Mouse (Mus musculus) neural tube, embryonic 10.5 days (tissue): ENCODE measurements at regions not wholly inside any gene's neighbourhood (a gene's known extent, or its start where the extent isn't known, plus 50 kb on each side); places are given as distances from the start of the nearest gene placed in this dataset.
"Not testable (repeated sequence)": the region's sequence is repeated elsewhere in the genome, so short reads cannot be mapped to it uniquely, and the experiment has no call there.

ENCODE experiments used
- DNase-seq: peaks from one replicate; pipeline ENCODE4 v3.0.0-alpha.2; 2017; ENCODE audit warnings: low spot score; ENCODE audit errors: extremely low spot score

DNA sequence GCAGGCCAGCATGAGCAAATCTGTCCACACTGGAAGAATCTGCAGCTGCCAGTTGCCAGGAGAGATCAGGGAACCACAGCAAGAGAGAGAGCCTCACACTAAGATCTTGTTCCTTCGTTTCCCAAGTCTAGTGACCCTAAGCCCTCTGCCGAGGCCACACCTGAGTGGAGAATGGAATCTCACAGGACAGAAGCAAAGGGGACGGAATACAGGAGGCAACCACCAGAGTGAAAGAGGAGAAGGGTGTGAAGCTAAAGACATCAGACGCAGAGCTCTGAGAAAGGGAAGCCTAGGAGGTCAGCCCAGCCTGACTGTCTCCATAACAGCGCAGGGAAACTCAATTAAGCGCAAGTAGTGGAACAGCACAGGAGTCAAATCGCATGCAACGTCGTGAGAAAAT lies 75.0 kb downstream of the Suds3 start:
- no peak for DNase-seq

DNA sequence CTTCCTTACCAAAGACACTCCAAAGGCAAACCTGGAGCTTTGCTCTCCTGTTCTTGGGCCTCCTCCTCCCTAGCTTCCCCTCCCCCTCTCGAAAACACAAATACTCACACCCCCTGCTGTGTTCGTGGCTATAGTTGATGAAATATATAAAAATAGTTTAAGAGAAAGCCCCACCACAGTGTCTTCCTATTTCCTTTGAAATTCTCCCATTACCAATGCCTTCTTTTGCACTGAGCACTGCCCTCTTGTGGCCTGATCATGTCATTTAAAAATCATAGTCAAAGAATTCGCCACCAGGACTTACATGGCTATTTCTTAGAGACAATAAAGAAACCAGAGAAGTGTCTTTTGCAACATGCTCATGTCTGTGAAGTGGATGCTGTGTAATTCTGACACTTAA lies 78.7 kb downstream of the Suds3 start:
- peak; percentile 30 for DNase-seq

DNA sequence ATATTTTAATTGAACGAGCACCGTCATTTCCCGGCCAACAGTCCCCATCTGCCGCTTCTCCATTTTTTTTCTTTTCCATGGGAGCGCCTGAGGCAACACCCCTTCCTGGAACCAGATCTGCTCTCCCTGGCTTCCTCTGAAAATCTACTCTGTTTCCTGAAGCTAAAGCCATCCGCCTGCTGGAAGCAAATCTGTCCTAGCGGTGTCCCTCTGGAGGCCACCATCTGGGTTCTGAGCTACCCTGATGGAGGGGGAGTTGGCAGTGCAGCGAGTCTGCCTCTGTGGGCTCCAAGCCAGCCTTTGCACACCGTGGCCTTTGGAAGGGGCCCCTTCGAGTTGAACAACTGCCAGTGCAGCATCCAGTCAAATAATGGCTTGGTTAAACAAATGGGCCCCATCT lies 83.8 kb downstream of the Suds3 start:
- no peak for DNase-seq

DNA sequence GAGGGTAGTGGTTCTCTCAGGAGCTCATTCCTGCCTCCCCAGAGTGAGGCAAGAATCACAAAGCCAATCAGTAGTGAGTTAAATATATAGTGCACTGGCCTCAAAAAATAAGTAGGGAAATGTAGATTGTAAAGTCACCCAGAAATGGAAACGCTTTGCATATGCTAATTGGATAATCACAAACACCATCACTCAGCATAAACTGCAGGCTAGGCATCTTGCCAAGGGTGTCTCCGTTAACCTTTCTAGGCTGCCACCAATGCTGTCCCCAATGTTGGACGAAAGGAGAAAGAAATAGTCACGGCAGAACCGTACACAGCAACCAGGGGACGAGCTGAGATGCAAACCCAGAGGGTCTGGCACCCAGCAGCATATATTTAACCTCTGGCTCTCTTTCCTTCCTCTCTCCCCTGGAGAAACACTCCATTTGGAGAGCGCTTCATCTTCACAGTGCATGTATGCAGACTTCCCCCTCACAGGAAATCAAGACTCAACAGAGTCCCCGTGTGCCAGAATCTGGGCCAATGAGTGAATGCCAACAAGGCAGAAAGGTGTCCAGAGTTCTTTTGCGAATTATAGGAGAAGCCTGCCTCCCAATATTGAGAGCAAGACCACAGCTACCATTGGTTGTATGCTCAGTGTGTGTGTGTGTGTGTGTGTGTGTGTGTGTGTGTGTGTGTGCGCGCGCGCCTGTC lies 90.1 kb downstream of the Suds3 start:
- no peak for DNase-seq

DNA sequence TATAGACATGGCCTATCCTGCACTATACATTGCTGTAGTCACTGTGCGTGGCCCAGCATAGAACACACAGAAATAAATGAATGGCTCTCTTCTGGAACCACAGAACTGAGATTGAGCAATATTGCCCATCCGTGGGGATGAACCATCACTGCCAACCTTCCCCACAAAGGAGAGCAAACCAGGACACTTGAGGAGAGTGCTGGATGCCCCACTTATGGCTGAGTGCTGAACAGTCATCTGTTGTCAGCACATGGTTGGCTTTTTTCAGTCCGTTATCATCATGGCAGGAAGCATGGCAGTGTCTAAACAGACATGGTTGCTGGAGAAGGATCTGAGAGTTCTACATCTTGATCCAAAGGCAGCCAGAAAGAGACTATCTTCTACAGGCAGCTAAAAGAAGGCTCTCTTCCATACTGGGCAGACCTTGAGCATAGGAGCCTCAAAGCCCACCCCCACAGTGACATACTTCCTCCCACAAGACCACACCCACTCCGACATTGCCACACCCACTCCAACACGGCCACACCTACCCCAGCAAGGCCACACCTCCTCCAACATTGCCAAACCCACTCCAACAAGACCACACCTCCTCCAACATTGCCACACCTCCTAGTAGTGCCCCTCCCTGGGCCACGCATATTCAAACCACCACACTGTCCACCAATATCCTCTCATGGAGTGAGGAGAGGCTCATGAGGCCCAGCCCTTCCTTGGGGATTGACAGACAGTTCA lies 97.3 kb downstream of the Suds3 start:
- no peak for DNase-seq

DNA sequence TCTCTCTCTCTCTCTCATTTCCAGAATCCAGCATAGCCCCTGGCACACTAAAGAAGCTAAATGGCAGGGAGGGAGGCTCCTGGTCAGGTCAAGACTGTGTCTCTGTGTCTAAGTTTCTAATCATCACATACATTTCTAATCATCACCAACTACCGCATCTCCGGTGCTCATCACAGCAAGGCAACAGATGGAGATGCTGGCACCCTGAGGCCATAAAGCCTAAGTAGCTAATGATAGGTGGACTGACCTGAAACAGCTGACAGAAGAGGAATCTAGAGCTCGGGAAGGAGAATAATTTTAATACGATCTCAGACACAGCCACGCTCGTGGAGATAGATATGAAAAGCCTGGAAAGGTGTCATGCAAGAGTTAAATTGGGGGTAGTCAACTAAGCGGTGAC lies 104.8 kb downstream of the Suds3 start:
- no peak for DNase-seq

DNA sequence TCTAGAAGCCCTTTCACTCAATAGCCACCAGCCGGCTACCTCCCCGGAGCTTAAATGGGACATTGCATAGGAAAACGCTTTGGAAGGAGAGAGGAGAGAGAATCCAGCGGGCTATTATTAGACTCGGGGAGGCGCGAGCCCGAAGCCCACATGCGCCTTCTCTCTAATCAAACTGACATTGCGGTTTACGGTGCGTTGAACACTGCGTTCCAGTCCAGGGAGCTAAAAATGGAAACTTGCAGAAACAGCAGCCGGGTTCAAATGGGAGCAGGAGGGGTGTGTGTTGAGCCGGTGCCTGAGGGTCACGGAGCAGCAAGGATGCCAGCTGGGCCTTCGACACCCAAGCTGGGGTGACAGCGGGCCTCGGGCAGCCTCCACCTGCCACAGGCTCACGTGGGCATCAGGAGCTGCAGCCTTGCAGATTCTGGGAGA lies 115.1 kb downstream of the Suds3 start:
- no peak for DNase-seq

DNA sequence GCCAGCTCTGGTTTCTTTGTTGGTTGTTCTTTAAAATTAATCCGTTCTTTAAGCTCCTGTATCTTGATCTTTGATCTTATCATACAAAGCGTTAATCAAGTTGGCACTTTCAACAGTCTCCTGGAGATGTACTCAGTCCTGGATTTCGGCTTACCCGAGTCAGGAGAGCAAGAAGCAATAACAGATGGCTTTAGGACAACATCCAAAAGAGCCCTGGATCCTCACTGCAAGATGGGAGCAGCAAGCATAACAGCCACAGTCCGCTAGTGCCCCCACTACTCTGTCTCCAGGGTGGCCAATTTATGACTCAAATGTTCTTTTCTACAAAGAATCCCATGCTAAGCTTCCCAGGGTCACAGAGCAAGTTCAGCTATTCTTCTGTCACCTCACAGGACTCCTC lies 121.4 kb downstream of the Suds3 start:
- no peak for DNase-seq

DNA sequence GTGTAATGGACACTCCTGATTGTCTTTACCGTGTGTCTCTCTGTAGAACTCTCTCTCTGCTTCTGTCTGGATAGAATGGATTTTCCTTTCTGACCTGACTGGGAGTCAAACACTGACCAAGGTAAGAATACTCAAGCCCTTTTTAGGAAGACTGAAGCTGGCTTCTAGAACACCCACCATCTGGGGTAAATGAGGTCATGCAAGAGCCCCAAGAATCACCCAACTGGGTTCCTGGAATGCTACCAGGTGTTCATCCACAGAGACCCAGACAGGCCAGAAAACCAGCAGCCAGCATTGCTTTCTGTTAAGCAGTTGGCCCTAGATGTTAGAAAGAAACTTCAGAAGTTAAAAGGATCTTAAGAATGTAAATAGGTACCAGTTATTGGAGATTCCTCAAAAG lies 122.2 kb downstream of the Suds3 start:
- DNase-seq = no peak

DNA sequence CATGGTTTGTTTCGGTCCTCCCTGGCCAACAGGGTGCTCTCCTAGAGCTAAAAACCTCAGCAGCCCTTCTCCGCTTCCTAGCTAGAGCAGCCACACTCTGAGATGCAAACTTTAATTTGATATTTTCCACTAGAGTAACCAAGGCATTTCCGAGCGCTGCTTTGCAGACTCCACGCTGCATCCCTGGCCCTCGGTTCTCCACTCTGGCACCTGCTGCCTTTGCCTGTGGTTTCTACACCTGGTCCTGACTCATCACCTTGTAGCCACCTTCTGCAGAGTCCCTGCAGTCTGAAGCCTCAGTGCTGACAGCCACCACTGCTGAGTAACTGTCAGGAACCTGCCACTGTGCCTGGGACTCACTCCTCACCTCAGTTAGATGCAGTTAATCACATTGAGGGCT lies 124.5 kb downstream of the Suds3 start:
- no peak for DNase-seq

DNA sequence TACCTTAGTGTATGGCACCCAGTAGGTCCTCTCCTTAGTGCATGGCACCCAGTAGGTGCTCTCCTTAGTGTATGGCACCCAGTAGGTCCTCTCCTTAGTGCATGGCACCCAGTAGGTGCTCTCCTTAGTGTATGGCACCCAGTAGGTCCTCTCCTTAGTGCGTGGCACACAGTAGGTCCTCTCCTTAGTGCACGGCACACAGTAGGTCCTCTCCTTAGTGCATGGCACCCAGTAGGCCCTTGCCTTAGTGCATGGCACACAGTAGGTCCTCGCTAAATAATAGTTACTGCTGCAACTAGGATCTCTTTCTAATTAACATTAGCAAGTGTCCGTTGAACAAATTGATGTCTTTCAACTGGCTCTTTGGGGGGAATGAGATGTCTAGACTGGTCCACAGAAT lies 144.4 kb downstream of the Suds3 start:
- not testable (repeated sequence) for DNase-seq

DNA sequence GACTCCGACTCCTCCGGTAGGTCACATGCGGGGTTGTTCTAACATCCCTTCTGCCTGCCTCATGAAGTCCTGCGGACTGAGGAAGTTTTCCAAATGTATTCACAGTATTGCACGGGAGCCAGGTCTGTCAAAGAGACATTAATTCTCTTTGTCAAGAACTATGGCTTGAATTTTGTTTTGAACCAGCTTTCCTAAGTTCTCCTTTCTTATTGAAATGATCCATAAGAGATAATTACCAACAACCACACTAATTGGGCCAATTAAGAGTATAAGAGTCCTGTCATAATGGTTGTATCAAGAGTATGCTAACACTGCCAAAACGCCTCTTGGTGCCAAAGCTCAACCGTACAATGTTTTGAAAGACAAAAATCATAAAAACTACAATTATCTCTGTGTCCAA lies 151.7 kb downstream of the Suds3 start:
- no peak for DNase-seq

DNA sequence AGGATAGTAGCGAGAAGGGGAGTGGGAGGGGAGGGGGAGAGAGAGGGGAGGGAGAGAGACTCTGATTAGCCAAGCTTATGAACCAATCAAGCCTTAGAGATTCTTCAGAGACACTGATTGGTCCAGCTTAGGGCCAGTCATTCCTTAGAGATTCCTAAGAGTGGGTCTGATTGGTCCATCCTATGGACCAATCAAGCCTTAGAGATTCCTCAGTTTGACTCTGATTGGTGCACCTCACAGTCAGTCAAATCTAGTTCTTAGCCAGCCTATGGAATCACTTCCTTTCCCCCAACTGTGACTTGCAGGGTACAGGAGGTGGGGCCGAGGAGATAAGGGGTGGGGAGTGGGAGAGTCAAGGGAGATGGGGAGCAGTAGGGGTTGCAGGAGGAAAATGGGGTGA lies 152.8 kb downstream of the Suds3 start:
- DNase-seq = no peak

DNA sequence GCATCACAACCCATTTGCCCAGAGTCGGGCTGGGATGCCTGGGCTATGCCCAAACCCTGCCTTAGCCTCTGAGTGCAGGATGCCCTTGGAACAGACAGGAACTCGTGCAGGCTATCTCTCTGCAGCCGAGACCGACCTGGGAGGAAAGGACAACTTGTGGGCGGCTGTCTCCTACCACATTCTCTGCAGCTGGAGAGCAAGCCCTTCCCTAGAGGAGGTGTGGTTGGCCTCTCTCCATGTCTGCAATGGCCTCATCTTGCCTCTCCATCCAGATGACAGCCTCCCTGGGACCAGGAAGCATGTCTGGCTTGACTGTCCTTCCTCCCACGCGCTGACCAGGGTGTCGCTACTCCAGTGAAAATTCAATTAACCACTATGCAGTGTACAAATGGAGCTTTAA lies 155.9 kb downstream of the Suds3 start:
- no peak for DNase-seq

DNA sequence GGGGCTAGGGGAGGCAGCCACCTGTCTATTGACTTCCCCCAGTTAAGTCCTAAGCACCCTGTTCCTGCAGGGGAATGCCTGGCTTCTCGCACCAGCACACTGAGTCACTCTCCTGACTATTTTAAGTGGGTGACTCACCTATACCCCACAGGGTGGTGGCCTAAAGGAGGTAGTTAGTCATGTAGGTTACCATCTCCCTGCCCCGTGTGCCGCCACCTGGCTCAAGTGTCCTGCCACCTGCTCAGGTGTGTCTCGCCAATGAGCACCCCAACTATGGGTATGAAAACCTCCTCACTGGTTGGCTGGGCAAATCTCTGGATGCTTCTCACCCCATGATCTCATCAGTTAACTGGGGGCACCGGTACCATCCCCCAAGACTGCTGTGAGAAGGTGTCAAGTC lies 157.8 kb downstream of the Suds3 start:
- DNase-seq = no peak

DNA sequence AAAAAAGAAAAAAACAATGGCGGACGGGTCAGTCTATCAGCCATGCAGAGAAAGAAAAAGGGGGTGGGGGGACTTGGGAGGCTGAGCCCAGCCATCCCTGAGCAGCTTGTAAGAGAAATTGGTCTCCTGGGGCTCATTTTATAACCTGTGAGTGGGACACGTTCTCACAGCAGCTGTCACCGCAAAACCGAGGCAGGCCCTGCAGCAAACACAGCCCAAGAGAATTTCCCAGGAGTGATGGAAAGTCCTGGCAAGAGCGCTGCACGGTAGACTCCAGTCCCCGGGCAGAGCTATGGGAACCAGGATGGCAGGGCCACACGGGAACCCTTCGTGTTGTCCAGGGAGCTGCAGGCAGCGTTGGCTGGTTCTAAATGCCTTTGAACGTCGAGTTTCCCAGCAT lies 159.3 kb downstream of the Suds3 start:
- no peak for DNase-seq

DNA sequence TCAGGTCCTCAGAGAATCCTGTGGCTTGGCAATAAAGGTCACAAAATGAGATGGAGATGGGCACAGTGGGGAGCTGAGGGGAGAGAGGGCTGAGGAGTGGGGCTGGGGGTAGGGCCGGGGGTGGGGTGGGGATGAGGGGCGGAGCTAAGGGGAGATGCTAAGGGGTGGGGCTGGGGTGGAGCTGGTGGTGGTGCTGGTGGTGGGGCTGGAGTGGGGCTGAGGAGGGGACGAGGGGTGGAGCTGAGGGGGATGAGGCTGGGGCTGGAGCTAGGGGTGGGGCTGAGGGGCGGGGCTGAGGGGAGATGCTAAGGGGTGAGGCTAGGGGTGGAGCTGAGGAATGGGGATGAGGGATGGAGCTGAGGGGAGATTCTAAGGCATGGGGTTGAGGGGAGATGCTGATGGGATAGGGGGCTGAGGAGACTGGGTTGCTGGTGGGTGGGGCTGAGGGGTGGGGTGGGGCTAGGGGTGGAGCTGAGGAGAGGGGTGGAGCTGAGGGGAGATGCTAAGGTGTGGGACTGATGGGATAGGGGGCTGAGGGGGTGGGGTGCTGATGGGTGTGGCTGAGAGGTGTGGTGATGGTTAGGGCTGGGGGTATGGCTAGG lies 165.5 kb downstream of the Suds3 start:
- DNase-seq = no peak

DNA sequence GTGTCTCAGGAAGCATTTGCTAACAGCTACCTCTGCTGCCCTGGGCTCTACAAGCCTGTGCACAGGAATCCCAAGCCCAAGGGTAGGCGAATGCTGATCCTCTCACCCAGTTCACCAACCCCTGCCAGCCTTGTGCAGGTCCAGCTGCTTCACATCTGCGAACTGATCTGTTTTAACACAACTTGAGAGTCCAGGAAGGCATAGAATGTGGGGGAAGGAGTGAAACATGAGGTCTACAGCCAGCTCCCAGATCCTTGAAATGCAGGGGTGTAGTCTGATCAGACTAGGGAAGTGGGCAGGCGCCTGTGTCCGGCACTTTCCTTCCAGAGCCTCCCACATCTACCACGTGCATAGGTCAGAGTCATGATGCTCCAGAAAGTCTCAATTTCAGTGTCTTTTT lies 181.3 kb downstream of the Suds3 start:
- no peak for DNase-seq

DNA sequence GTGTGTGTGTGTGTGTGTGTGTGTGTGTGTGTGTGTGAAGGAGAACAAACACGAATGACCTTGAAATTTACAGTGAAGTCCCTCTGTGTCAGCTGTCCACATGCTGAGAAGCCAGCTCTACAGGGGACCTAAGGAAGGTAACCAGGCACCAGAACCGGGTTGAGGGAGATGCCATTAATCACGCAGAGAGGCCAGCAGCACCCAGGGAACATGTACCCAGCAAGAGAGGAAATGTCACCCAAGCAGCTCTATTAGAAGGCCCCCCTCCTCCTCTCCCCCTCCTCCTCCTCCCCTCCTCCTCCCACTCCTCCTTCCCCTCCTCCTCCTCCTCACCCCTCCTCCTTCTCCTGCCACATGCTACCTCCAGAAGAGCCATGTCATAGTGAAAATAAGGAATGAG lies 181.8 kb downstream of the Suds3 start:
- DNase-seq = no peak

DNA sequence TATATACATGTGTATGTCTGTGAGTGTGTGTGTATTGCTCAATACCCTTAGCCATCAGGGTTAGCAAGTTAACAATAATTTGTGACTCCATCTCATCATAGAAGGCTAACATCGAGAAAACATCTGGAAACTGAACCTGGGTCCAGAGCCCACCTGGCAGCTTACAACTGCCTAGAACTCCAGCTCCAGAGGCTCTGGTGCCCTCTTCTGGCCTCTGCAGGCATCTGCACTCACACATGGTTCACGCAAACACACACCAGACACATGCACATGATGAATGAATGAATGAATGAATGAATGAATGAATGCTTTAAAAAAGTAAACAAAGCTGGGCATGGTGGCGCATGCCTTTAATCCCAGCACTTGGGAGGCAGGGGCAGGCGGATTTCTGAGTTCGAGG lies 182.8 kb downstream of the Suds3 start:
- DNase-seq = no peak

DNA sequence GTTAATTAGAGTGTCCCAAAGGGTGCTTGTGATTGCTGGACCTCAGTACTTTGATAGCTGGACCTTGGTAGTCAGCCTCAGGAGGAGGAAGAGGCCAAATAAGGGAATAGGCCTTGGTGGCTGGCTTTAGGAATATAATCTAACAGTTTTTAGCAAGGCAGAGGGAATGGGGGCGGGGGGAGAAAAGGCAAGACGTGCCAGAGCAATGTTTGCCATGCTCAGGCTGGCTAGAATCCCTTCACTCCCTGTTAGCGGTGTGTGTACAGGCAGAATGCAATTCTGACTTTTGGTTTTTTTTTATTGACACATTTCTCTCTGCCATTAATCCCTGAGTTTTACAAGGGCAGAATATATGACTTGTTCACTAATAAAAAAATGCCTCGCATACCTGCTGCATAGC lies 192.2 kb downstream of the Suds3 start:
- no peak for DNase-seq

DNA sequence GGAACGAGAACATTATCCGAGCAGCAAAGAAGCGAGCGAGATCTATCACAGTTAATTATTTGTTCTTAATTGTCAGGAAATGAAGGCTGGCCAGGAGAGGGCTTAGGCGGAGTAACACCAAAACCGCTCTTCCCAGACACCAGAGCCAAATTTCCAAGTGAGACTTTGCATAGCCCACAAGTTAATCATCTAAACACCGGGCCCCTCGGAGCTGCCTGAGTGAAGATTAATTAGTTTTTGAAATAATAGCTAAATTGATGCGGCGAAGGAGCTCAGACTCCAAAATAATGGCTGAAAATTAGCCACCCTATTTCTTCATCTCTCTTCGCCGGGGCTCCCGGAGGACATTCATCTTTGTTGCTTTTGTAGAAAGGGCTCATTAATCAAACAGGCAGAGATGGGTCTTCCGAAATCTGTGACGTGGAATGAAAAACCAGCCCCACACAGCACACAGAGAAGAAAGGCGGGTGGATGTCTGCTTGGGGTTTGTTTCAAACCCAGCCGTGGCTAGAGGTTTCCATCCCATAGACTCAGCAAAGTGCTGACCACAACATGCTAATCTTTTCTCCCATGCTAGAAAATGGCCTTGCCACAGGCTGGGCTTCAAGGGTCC lies 193.7 kb downstream of the Suds3 start:
- DNase-seq = no peak
